Mouse (Mus musculus): Measurements from ENCODE around the gene Tuft1.
"Not testable (repeated sequence)": the region's sequence is repeated elsewhere in the genome, so short reads cannot be mapped to it uniquely, and the experiment has no call there.

- TF ChIP-seq CEBPB (IDR thresholded peaks at IDR 0.05; ENCODE audit: insufficient read depth, poor library complexity, severe bottlenecking); POLR2A (IDR thresholded peaks at IDR 0.05; ENCODE audit: insufficient read length, low read depth); MAX (IDR thresholded peaks at IDR 0.05; ENCODE audit: low read depth); REST (IDR thresholded peaks at IDR 0.05; ENCODE audit: insufficient read depth, insufficient read length); USF1 (IDR thresholded peaks at IDR 0.05; ENCODE audit: low read depth); E2F4 (IDR thresholded peaks at IDR 0.05; ENCODE audit: insufficient read depth); POLR2AphosphoS2 (IDR thresholded peaks at IDR 0.05; ENCODE audit: insufficient read length, low read depth): not testable (repeated sequence)
These were observed 4.7 kb downstream of the Tuft1 start for GRCm38 (mm10) chr3:94653967-94654366.

All from myocyte (in vitro differentiated cells).